Mouse (Mus musculus): ENCODE measurements at regions not wholly inside any gene's neighbourhood (a gene's known extent, or its start where the extent isn't known, plus 50 kb on each side); places are given as distances from the start of the nearest gene placed in this dataset.

GRCm38 (mm10) chr1:169187658-169188057, 343.6 kb downstream of the Nuf2 start:
- Histone ChIP-seq H3K4me3 (replicated peaks; ENCODE audit: low read length) (no peak overlapping the region), H3K4me2 (replicated peaks; ENCODE audit: low read depth, low read length, severe bottlenecking) (no peak overlapping the region), H3K9ac (ENCODE audit: low read depth, low read length, severe bottlenecking) (no peak overlapping the region), H3K9me3 (ENCODE audit: control insufficient read depth, low read length) (no peaks in the 10 kb centered on the region), H3K27ac (replicated peaks; ENCODE audit: low read depth, low read length) (no peak overlapping the region), H3K4me1 (ENCODE audit: control insufficient read depth, insufficient read depth, low read length) (peaks cover 5% of the 10 kb centered on the region), H3K36me3 (ENCODE audit: control insufficient read depth, insufficient read depth, low read length) (no peaks in the 10 kb centered on the region), H3K27me3 (ENCODE audit: control insufficient read depth, insufficient read depth, low read length) (no peaks in the 10 kb centered on the region)
- no peak for TF ChIP-seq POLR2A (IDR thresholded peaks at IDR 0.05; ENCODE audit: borderline replicate concordance, extremely low read depth, insufficient read depth, insufficient read length)
- no peak for ATAC-seq (ENCODE audit: low FRiP score, low read depth)
- no peak for DNase-seq (ENCODE audit: low spot score)
- WGBS: 69% methylated on average over 1 of the region's 1 CpGs

DNA sequence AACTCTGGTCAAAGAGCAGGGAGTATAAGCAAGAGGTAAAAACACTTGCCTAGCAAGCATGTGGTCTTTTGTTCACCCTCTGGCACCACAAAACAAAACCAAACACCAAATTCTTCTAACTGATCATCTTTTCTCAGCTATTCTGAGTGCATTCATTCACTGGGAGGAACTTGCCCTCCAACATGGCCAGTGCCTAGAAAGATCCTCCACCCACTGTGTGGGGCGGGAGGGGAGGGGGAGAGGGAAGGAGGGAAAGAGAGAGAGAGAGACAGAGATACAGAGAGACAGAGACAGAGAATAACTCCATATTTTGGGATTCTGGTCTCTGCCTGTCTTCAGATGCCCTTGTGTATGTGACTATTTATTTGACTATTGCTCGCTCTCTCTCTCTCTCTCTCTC, 360.9 kb downstream of the Nuf2 start:
- DNase-seq (ENCODE audit: low spot score) (no peak), ATAC-seq (ENCODE audit: low FRiP score, low read depth) (no peak)
- H3K4me2 ChIP-seq (replicated peaks; ENCODE audit: low read depth, low read length, severe bottlenecking): no peak overlapping the region
- no peaks in the 10 kb centered on the region for H3K9me3 ChIP-seq (ENCODE audit: control insufficient read depth, low read length)
- no peak overlapping the region for H3K9ac ChIP-seq (ENCODE audit: low read depth, low read length, severe bottlenecking)
- 88% methylated on average over 2 of the region's 2 CpGs for WGBS
- no peaks in the 10 kb centered on the region for H3K36me3 ChIP-seq (ENCODE audit: control insufficient read depth, insufficient read depth, low read length)
- H3K4me1 ChIP-seq (ENCODE audit: control insufficient read depth, insufficient read depth, low read length): peaks cover 3% of the 10 kb centered on the region
- no peaks in the 10 kb centered on the region for H3K27me3 ChIP-seq (ENCODE audit: control insufficient read depth, insufficient read depth, low read length)
- no peak overlapping the region for H3K27ac ChIP-seq (replicated peaks; ENCODE audit: low read depth, low read length)
- H3K4me3 ChIP-seq (replicated peaks; ENCODE audit: low read length): no peak overlapping the region
- no peak for TF ChIP-seq POLR2A (IDR thresholded peaks at IDR 0.05; ENCODE audit: borderline replicate concordance, extremely low read depth, insufficient read depth, insufficient read length)

GRCm38 (mm10) chr1:169168033-169168432, 363.2 kb downstream of the Nuf2 start:
- 85% methylated on average over 4 of the region's 4 CpGs for WGBS
- DNase-seq (ENCODE audit: low spot score): no peak
- H3K27ac ChIP-seq (replicated peaks; ENCODE audit: low read depth, low read length): no peak overlapping the region
- no peaks in the 10 kb centered on the region for H3K9me3 ChIP-seq (ENCODE audit: control insufficient read depth, low read length)
- H3K27me3 ChIP-seq (ENCODE audit: control insufficient read depth, insufficient read depth, low read length): no peaks in the 10 kb centered on the region
- H3K9ac ChIP-seq (ENCODE audit: low read depth, low read length, severe bottlenecking): no peak overlapping the region
- no peak overlapping the region for H3K4me2 ChIP-seq (replicated peaks; ENCODE audit: low read depth, low read length, severe bottlenecking)
- no peaks in the 10 kb centered on the region for H3K36me3 ChIP-seq (ENCODE audit: control insufficient read depth, insufficient read depth, low read length)
- peaks cover 4% of the 10 kb centered on the region for H3K4me1 ChIP-seq (ENCODE audit: control insufficient read depth, insufficient read depth, low read length)
- ATAC-seq (ENCODE audit: low FRiP score, low read depth): no peak
- H3K4me3 ChIP-seq (replicated peaks; ENCODE audit: low read length): no peak overlapping the region
- no peak for TF ChIP-seq POLR2A (IDR thresholded peaks at IDR 0.05; ENCODE audit: borderline replicate concordance, extremely low read depth, insufficient read depth, insufficient read length)

DNA sequence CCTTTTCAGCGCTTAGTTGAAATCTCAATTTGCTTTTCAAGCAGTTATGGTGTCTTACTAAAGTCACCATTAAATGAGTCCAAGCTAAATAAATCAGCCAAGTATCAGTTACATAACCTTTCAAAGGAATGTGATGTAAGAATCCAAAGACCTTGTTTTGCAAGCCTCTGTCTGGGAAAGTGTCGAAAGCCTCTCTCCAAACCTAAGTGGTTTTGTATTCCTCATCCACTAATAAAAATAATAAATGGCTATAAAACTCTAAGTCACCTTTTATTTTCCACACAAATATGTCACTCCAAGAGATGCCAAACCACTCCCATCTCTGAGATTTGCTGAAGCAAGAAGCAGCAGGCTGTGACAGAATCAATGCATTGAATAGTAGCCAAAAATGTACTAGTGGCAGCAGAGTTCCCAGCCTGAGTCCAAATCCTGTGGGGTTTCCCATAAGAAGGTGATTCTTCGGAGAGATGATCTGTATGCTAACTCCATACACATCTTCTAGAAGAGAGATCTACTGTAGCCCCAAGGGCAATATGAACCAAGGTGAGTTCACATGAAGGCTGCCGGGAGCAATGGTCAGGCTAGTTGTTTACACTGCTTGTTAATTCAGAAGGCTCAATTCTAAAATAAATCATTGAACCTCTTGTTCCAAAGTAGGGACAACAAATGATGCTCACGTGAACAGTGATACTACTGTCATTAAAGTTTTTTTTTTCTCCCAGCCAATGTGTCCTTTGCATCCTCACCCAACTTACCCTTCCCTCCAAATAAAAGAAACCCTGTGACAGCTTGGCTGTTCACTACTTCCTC, 365.0 kb downstream of the Nuf2 start:
- no peaks in the 10 kb centered on the region for H3K36me3 ChIP-seq (ENCODE audit: control insufficient read depth, insufficient read depth, low read length)
- peak; percentile 75 for DNase-seq (ENCODE audit: low spot score)
- WGBS: 52% methylated on average over 5 of the region's 5 CpGs
- no peak overlapping the region for H3K4me3 ChIP-seq (replicated peaks; ENCODE audit: low read length)
- no peaks in the 10 kb centered on the region for H3K27me3 ChIP-seq (ENCODE audit: control insufficient read depth, insufficient read depth, low read length)
- no peak for TF ChIP-seq POLR2A (IDR thresholded peaks at IDR 0.05; ENCODE audit: borderline replicate concordance, extremely low read depth, insufficient read depth, insufficient read length)
- H3K4me2 ChIP-seq (replicated peaks; ENCODE audit: low read depth, low read length, severe bottlenecking): no peak overlapping the region
- peak; percentile 83 for ATAC-seq (ENCODE audit: low FRiP score, low read depth)
- H3K4me1 ChIP-seq (ENCODE audit: control insufficient read depth, insufficient read depth, low read length): peaks cover 4% of the 10 kb centered on the region
- no peak overlapping the region for H3K27ac ChIP-seq (replicated peaks; ENCODE audit: low read depth, low read length)
- H3K9ac ChIP-seq (ENCODE audit: low read depth, low read length, severe bottlenecking): no peak overlapping the region
- no peaks in the 10 kb centered on the region for H3K9me3 ChIP-seq (ENCODE audit: control insufficient read depth, low read length)

DNA sequence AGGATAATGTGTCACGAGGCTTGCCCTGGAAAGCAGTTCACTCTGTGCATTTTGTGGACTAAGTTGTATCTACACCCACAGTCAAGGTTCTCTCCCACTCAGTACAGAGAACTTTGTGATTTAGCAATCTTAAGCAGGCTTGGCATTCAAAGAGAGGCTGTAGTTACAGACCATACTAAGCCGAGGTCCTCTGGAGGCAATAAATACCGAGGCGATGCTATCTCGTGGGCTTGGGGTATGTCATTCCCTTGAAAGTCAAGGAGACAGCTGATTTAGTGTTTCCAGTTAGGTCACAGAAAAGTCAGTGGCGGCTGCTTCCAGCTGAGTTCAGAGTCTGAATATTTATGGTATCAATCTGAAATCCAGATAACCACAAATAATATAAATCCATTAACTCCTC, 370.4 kb downstream of the Nuf2 start:
- Histone ChIP-seq H3K9ac (ENCODE audit: low read depth, low read length, severe bottlenecking) (no peak overlapping the region), H3K27ac (replicated peaks; ENCODE audit: low read depth, low read length) (no peak overlapping the region), H3K4me3 (replicated peaks; ENCODE audit: low read length) (no peak overlapping the region), H3K27me3 (ENCODE audit: control insufficient read depth, insufficient read depth, low read length) (no peaks in the 10 kb centered on the region), H3K9me3 (ENCODE audit: control insufficient read depth, low read length) (no peaks in the 10 kb centered on the region), H3K4me1 (ENCODE audit: control insufficient read depth, insufficient read depth, low read length) (peaks cover 4% of the 10 kb centered on the region), H3K36me3 (ENCODE audit: control insufficient read depth, insufficient read depth, low read length) (no peaks in the 10 kb centered on the region), H3K4me2 (replicated peaks; ENCODE audit: low read depth, low read length, severe bottlenecking) (no peak overlapping the region)
- 19% methylated on average over 6 of the region's 6 CpGs for WGBS
- ATAC-seq (ENCODE audit: low FRiP score, low read depth) (no peak), DNase-seq (ENCODE audit: low spot score) (peak; percentile 47)
- TF ChIP-seq POLR2A (IDR thresholded peaks at IDR 0.05; ENCODE audit: borderline replicate concordance, extremely low read depth, insufficient read depth, insufficient read length): no peak
